Mouse (Mus musculus): ENCODE measurements around the gene Cnga4. TPM values are rescaled to one million over a fixed set of nuclear protein-coding genes. Genes with fewer than 3 reads are reported as not detected.
"Not testable (repeated sequence)": the region's sequence is repeated elsewhere in the genome, so short reads cannot be mapped to it uniquely, and the experiment has no call there.

Gene Cnga4
- polyA plus RNA-seq (2015; fragmentation: Nextera tagmentation; extraction: Ambion mirVana) = not detected in 2 replicates

- Histone ChIP-seq H3K27me3 (no peaks in the 10 kb centered on the region), H3K27ac (no peak within 1 kb of the TSS), H3K4me3 (no peak within 1 kb of the TSS), H3K9me3 (replicated peaks) (no peaks in the 10 kb centered on the region), H3K4me2 (no peak within 1 kb of the TSS), H3K4me1 (peaks cover 8% of the 10 kb centered on the region), H3K9ac (no peak within 1 kb of the TSS), H3K36me3 (ENCODE audit: poor library complexity, severe bottlenecking) (no peaks in the 10 kb centered on the region)
- no peak for ATAC-seq
- WGBS = 86% methylated on average over 5 of the region's 5 CpGs
These were observed at the start of gene Cnga4 for GRCm38 (mm10) chr7:105404268-105404667. TSS of gene Cnga4 (plus strand) at chr7:105404568.

- not testable (repeated sequence) for H3K27ac ChIP-seq; H3K27me3 ChIP-seq; H3K4me3 ChIP-seq; H3K36me3 ChIP-seq (ENCODE audit: poor library complexity, severe bottlenecking); ATAC-seq; H3K9ac ChIP-seq; H3K9me3 ChIP-seq (replicated peaks); H3K4me2 ChIP-seq; H3K4me1 ChIP-seq
- no CpG with 5 or more reads among the region's 5 CpGs for WGBS
These were observed 48.3 kb upstream of the Cnga4 start for GRCm38 (mm10) chr7:105356064-105356463.

- not testable (repeated sequence) for H3K4me3 ChIP-seq; ATAC-seq; H3K36me3 ChIP-seq (ENCODE audit: poor library complexity, severe bottlenecking); H3K4me2 ChIP-seq; H3K27ac ChIP-seq; H3K9me3 ChIP-seq (replicated peaks); H3K4me1 ChIP-seq; H3K27me3 ChIP-seq; H3K9ac ChIP-seq
- 90% methylated on average over 1 of the region's 2 CpGs for WGBS
These were observed 47.9 kb upstream of the Cnga4 start for GRCm38 (mm10) chr7:105356487-105356886.

- WGBS = 77% methylated on average over 2 of the region's 2 CpGs
- H3K4me3 ChIP-seq = no peak overlapping the region
- H3K27ac ChIP-seq = no peak overlapping the region
- no peaks in the 10 kb centered on the region for H3K9me3 ChIP-seq (replicated peaks)
- H3K4me2 ChIP-seq = no peak overlapping the region
- no peak for ATAC-seq
- no peaks in the 10 kb centered on the region for H3K27me3 ChIP-seq
- no peaks in the 10 kb centered on the region for H3K36me3 ChIP-seq (ENCODE audit: poor library complexity, severe bottlenecking)
- H3K4me1 ChIP-seq = no peaks in the 10 kb centered on the region
- H3K9ac ChIP-seq = no peak overlapping the region
These were observed 42.7 kb upstream of the Cnga4 start for GRCm38 (mm10) chr7:105361713-105362112.

GRCm38 (mm10) chr7:105367268-105367667 lies 37.1 kb upstream of the Cnga4 start:
- Histone ChIP-seq H3K4me1 (no peaks in the 10 kb centered on the region), H3K36me3 (ENCODE audit: poor library complexity, severe bottlenecking) (0 out of 2 replicates have a peak, but pooled peaks cover 4% of the 10 kb centered on the region), H3K9me3 (replicated peaks) (no peaks in the 10 kb centered on the region), H3K27ac (no peak overlapping the region), H3K4me2 (no peak overlapping the region), H3K4me3 (no peak overlapping the region), H3K27me3 (no peaks in the 10 kb centered on the region), H3K9ac (no peak overlapping the region)
- no peak for ATAC-seq
- 90% methylated on average over 5 of the region's 5 CpGs for WGBS

- no peaks in the 10 kb centered on the region for H3K4me1 ChIP-seq
- ATAC-seq = no peak
- H3K27me3 ChIP-seq = no peaks in the 10 kb centered on the region
- H3K27ac ChIP-seq = no peak within 1 kb of the TSS
- 0 out of 2 replicates have a peak, but pooled peaks cover 4% of the 10 kb centered on the region for H3K36me3 ChIP-seq (ENCODE audit: poor library complexity, severe bottlenecking)
- 93% methylated on average over 1 of the region's 1 CpGs for WGBS
- H3K9me3 ChIP-seq (replicated peaks) = no peaks in the 10 kb centered on the region
- H3K4me3 ChIP-seq = no peak within 1 kb of the TSS
- H3K9ac ChIP-seq = no peak within 1 kb of the TSS
- H3K4me2 ChIP-seq = no peak within 1 kb of the TSS
These were observed 36.4 kb upstream of the Cnga4 start, which contains the start of gene Olfr692 for GRCm38 (mm10) chr7:105367930-105368329. TSS of gene Olfr692 (plus strand) at chr7:105368230.

- H3K27ac ChIP-seq = no peak overlapping the region
- no peak overlapping the region for H3K4me2 ChIP-seq
- no peaks in the 10 kb centered on the region for H3K9me3 ChIP-seq (replicated peaks)
- WGBS = 90% methylated on average over 4 of the region's 4 CpGs
- no peak overlapping the region for H3K4me3 ChIP-seq
- no peaks in the 10 kb centered on the region for H3K4me1 ChIP-seq
- no peaks in the 10 kb centered on the region for H3K27me3 ChIP-seq
- no peak overlapping the region for H3K9ac ChIP-seq
- no peak for ATAC-seq
- peaks cover 6% of the 10 kb centered on the region; the same call in 1 of the 2 replicates for H3K36me3 ChIP-seq (ENCODE audit: poor library complexity, severe bottlenecking)
These were observed 35.8 kb upstream of the Cnga4 start for GRCm38 (mm10) chr7:105368521-105368920.

GRCm38 (mm10) chr7:105372912-105373311 lies 31.5 kb upstream of the Cnga4 start:
- Histone ChIP-seq H3K36me3 (ENCODE audit: poor library complexity, severe bottlenecking) (peaks cover 28% of the 10 kb centered on the region), H3K27ac (no peak overlapping the region), H3K4me1 (no peaks in the 10 kb centered on the region), H3K4me2 (no peak overlapping the region), H3K9me3 (replicated peaks) (no peaks in the 10 kb centered on the region), H3K9ac (no peak overlapping the region), H3K27me3 (no peaks in the 10 kb centered on the region), H3K4me3 (no peak overlapping the region)
- 93% methylated on average over 1 of the region's 1 CpGs for WGBS
- no peak for ATAC-seq

GRCm38 (mm10) chr7:105373509-105373908 lies 30.9 kb upstream of the Cnga4 start:
- Histone ChIP-seq H3K27ac (no peak overlapping the region), H3K4me2 (no peak overlapping the region), H3K4me1 (no peaks in the 10 kb centered on the region), H3K27me3 (no peaks in the 10 kb centered on the region), H3K36me3 (ENCODE audit: poor library complexity, severe bottlenecking) (peaks cover 34% of the 10 kb centered on the region), H3K9ac (no peak overlapping the region), H3K4me3 (no peak overlapping the region), H3K9me3 (replicated peaks) (no peaks in the 10 kb centered on the region)
- ATAC-seq = no peak
- WGBS = 89% methylated on average over 4 of the region's 4 CpGs

GRCm38 (mm10) chr7:105373976-105374375 lies 30.4 kb upstream of the Cnga4 start:
- no peaks in the 10 kb centered on the region for H3K27me3 ChIP-seq
- 94% methylated on average over 3 of the region's 3 CpGs for WGBS
- H3K4me2 ChIP-seq = no peak overlapping the region
- H3K9ac ChIP-seq = no peak overlapping the region
- H3K27ac ChIP-seq = no peak overlapping the region
- H3K9me3 ChIP-seq (replicated peaks) = no peaks in the 10 kb centered on the region
- H3K36me3 ChIP-seq (ENCODE audit: poor library complexity, severe bottlenecking) = peaks cover 39% of the 10 kb centered on the region
- no peak overlapping the region for H3K4me3 ChIP-seq
- H3K4me1 ChIP-seq = no peaks in the 10 kb centered on the region
- ATAC-seq = no peak

- no peak within 1 kb of the TSS for H3K4me3 ChIP-seq
- no peak for ATAC-seq
- H3K4me1 ChIP-seq = no peaks in the 10 kb centered on the region
- no peak within 1 kb of the TSS for H3K27ac ChIP-seq
- peaks cover 48% of the 10 kb centered on the region for H3K36me3 ChIP-seq (ENCODE audit: poor library complexity, severe bottlenecking)
- no peaks in the 10 kb centered on the region for H3K9me3 ChIP-seq (replicated peaks)
- H3K4me2 ChIP-seq = no peak within 1 kb of the TSS
- WGBS = 80% methylated on average over 1 of the region's 1 CpGs
- H3K27me3 ChIP-seq = no peaks in the 10 kb centered on the region
- no peak within 1 kb of the TSS for H3K9ac ChIP-seq
These were observed 29.5 kb upstream of the Cnga4 start, which contains the start of gene Gm5901 for GRCm38 (mm10) chr7:105374866-105375265. TSS of gene Gm5901 (plus strand) at chr7:105375038.

- H3K4me3 ChIP-seq = no peak overlapping the region
- no peaks in the 10 kb centered on the region for H3K4me1 ChIP-seq
- H3K36me3 ChIP-seq (ENCODE audit: poor library complexity, severe bottlenecking) = peaks cover 78% of the 10 kb centered on the region
- no peak overlapping the region for H3K27ac ChIP-seq
- no peaks in the 10 kb centered on the region for H3K27me3 ChIP-seq
- no peaks in the 10 kb centered on the region for H3K9me3 ChIP-seq (replicated peaks)
- H3K4me2 ChIP-seq = no peak overlapping the region
- H3K9ac ChIP-seq = no peak overlapping the region
- 95% methylated on average over 3 of the region's 3 CpGs for WGBS
- no peak for ATAC-seq
These were observed 24.0 kb upstream of the Cnga4 start for GRCm38 (mm10) chr7:105380329-105380728.

- no peak overlapping the region for H3K4me3 ChIP-seq
- H3K4me2 ChIP-seq = no peak overlapping the region
- peaks cover 74% of the 10 kb centered on the region for H3K36me3 ChIP-seq (ENCODE audit: poor library complexity, severe bottlenecking)
- H3K9me3 ChIP-seq (replicated peaks) = no peaks in the 10 kb centered on the region
- H3K27ac ChIP-seq = no peak overlapping the region
- H3K9ac ChIP-seq = no peak overlapping the region
- no peaks in the 10 kb centered on the region for H3K4me1 ChIP-seq
- 97% methylated on average over 2 of the region's 2 CpGs for WGBS
- no peaks in the 10 kb centered on the region for H3K27me3 ChIP-seq
- no peak for ATAC-seq
These were observed 16.7 kb upstream of the Cnga4 start for GRCm38 (mm10) chr7:105387696-105388095.

Measured in forebrain, embryonic 13.5 days (tissue).